Mouse (Mus musculus) cerebellum, adult 9-10 months (tissue): Measurements from ENCODE around the gene Gad2.
"Not testable (repeated sequence)": the region's sequence is repeated elsewhere in the genome, so short reads cannot be mapped to it uniquely, and the experiment has no call there.

Source experiments
- DNase-seq: peaks from one replicate; pipeline ENCODE4 v3.0.0; 2022

Gene Gad2

DNA sequence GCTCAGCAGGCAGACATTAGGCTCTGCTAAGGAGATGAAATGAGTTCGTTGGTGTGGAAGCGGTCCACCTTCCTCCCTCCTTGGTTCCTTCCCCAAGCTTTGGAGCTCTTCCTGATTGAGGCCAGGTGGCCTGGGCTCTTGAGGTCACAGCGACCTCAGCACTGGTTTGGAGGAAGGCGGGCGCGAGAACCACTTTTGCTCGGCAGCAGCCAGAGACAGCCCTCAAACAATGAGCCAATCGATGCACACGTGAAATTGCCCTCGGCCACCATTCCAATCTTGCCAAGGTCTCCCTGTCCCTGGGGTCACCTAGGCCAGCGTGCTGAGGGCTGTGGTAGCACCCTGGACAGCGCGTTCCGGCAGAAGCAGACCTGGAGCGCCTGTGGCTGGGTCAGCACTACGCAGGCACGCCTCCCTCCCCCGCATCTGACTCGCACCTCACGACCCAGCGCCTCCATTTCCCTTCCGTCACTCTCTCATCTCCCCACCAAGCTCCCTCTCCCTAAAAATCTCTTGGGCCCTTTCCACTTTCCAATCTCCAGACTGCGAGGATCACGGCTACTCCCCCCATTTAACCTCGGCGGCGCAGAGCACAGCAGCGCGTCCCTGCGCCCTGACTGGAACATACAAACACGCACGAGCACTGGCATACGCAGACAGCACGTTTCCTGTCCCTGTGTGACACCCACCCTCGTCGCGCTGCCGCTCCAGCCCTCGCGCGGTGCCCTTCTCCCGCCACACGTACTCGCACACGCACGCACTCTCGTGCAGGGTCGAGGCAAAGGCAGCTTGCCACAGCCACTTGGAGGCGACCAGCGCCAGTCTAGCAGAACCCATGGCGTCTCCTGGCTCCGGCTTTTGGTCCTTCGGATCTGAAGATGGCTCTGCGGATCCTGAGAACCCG lies at the start of gene Gad2:
Gad2 (plus strand) TSS at position 378 of the 904 bp plus-strand sequence.
- DNase-seq: no peak

DNA sequence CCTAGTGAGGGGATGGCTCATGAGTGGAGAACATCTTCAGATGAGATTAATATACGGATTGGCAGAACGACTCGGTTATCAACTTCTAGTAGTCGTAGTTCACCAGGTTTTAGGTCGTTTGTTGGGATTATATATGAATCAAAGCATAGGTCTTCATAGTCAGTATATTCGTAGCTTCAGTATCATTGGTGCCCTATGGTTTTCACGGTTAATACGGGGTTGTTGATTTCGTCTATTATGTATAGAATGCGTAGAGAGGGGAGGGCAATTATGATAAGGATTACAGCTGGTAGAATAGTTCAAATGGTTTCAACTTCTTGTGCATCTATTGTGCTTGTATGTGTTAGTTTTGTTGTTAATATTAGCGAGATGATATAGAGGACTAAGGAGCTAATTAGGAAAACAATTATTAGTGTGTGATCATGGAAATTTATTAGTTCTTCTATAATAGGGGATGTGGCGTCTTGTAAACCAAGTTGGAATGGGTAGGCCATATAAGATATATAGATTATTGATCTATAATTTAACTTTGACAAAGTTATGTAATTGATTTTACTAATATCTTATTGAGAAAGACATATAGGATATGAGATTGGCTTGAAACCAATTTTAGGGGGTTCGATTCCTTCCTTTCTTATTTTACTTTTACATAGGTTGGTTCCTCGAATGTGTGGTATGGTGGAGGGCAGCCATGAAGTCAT lies 34.4 kb upstream of the Gad2 start:
- DNase-seq: not testable (repeated sequence)

- DNase-seq: not testable (repeated sequence)
Observed at GRCm38 (mm10) chr2:22588170-22588541, 33.8 kb upstream of the Gad2 start.

DNA sequence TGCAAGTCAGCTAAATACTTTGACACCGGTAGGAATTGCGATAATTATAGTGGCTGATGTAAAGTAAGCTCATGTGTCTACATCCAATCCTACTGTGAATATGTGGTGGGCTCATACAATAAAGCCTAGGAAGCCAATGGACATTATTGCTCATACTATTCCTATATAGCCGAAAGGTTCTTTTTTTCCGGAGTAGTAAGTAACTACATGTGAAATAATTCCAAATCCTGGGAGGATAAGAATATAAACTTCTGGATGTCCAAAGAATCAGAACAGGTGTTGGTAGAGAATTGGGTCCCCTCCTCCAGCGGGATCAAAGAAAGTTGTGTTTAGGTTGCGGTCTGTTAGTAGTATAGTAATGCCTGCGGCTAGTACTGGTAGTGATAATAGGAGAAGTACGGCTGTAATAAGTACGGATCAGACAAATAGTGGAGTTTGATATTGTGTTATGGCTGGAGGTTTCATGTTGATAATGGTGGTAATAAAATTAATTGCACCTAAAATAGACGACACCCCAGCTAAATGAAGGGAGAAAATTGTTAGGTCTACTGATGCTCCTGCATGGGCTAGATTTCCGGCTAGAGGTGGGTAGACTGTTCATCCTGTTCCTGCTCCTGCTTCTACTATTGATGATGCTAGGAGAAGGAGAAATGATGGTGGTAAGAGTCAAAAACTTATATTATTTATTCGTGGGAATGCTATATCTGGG lies 33.2 kb upstream of the Gad2 start:
- DNase-seq: not testable (repeated sequence)

- DNase-seq: not testable (repeated sequence)
Observed at GRCm38 (mm10) chr2:22589382-22590205, 32.4 kb upstream of the Gad2 start.

DNA sequence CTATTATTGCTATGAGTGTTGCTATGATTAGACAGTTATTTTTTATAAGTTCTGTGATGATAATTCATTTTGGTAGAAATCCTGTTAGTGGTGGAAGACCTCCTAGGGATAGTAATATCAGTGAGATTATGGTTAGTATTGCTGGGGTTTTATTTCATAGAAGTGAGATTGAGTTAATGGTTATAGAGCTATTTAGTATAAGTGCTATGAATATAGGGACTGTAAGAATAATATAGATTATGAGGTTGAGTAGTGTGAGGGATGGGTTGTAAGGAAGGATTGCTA lies 31.9 kb upstream of the Gad2 start:
- no peak for DNase-seq

DNA sequence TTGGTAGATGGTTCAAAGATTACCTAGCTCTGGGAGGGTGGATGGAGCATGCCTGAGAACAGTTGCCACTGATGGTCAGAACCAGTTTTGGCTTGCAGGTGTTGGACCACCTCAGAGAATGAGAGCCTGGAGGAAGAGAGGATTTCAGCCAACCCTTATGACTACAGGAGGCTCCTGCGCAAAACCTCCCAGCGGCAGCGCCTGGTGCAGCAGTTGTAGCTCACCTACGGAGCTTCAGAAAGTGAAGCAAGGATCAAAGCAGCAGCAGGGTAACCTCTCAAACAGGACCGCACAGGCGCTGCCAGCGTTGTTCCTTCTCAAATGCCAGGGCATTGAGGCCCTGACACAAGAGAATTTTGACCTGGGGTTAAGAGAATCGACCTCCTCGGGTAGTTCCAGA lies 4.1 kb upstream of the Gad2 start:
- no peak for DNase-seq

DNA sequence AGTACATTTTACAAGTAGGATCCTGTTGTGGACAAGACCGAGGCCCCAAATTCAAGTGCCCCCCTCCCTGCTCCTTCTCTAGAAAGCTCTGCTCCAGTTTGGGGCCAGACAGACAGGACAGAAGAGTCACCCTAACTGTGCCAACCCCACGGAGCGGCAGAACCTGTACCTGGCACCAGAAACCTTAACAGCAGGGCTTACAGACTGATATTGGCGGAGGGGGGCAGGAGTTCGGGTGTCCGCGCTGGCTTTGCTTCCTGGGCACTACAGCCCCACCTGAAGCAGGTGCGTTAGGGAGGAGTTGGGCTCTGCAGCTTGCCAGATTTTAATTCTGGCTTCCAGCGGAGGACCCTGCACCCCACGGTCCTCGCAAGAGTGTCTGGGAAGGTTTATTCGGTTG lies 2.6 kb upstream of the Gad2 start:
- DNase-seq: no peak

GRCm38 (mm10) chr2:22620030-22620429 lies 2.0 kb upstream of the Gad2 start:
- DNase-seq: no peak

- no peak for DNase-seq
Observed at GRCm38 (mm10) chr2:22620534-22620933, 1.5 kb upstream of the Gad2 start.

DNA sequence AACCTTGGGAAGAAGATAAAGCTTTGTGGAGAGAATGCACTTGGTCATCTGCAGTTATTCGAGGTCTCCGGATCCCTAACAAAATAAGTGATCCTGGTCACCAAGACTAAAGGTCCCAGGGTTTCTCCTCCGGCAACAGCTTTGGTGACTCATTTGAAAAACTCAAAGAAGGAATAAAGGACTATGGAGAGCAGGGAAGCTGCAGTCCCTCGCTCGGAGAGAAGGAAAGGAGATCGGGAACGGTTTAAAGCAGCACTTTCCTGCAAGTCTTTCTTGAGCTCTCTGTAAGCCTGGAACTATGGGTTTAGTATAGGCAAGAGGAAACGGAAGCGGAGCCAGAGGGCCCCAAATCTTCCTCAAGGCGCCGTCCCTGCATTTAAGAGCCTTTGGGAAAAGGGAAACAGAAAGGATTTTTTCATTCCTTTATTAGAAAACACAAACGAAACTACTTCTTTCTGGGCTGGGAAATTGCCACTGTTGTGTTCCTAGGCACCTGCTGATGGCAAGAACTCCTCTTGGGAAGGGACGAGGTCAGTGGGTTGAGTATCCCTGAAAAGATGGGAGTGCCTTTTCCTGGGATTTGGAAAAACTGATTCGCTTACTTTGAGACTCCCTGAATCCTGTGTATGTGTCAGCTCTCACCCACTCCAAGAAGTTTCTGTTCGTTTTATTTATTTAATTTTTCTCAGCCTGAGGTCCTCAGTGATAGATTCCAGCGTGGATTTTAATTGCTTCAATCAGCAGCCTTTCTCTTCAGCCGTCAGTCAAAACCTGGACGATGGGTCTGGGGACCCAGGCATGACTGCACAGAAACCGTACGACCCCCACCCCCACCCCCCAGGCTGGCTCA lies 802 bp upstream of the Gad2 start:
- no peak for DNase-seq

DNA sequence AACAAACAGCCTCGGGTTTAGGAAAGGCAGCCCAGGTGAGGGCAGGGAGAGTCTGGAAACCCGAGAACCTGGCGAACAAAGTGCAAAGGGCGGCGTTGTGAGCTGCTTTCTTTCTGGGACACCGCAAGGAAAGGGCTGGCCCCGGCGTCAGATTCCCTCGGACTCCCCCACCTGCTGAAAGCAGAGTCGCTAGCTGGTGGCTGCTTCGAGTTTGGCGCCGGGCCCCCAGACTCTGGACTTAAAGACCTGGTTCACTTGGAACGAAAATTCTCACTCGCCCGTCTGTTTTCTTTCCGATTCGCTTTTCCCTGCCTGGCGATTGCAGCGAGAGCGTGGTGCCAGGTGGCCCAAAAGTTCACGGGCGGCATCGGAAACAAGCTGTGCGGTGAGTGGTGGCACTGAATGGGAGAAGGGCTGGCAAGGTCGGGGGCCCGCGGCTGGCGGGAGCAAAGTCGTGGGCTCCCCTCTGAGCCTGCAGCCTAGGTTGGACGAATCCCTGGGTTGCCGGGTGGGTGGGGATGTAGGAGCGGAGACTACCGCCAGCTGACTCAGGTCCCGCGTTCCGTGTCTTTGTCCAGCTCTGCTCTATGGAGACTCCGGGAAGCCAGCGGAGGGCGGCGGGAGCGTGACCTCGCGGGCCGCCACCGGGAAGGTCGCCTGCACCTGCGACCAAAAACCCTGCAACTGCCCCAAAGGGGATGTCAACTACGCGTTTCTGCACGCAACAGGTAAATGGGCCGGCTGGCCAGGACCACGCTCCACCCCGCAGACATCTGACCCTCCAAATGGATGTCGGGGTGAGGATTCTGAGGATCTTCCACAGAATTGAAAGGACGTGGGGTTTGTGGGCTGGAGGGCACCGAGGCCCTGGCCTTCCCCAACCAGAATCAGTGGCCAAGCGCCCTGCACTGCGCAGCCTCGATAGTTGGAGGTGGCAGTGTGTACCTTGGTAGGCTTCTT lies 1.4 kb downstream of the Gad2 start:
- no peak for DNase-seq

GRCm38 (mm10) chr2:22624188-22624975 lies 2.4 kb downstream of the Gad2 start:
- DNase-seq: no peak

DNA sequence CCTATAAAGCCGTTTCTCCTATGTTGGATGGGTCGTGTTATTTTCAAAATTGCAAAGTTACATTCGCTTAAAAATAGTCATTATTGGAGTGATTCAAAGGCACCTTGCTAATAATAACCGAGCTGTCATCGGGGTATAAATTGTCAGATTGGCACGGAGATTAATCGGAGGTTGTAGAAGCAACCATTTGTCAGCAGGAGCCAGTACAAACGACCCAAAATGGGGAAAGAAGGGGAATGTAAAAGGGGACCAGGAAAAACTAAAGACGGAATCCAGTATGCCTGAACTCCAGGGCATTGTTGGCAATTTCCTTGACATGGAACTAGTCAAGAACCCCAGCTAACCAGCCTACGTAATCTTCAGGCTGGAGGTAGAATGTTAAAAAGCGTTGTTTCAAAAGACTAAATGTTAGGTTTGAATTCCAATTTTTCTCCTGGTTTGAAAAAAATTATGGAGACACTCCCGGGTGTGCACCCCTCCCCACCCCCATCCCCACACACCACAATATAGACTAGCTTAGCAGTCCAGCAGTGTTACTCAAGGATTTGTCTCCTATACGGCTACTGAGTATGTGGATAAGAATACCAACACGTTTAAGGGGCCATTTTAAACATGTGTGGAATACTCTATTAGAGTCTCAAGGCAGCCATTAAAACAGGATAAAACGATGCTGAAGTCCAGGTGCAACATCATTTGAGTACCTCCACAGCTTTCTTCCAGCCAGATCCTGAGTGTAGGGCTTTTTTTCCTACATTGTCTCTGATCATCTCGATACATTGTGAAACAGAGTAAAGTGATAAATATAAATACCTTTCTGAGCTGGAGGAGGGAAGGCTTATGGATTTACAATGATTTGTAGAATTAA lies 3.3 kb downstream of the Gad2 start:
- no peak for DNase-seq

- DNase-seq: no peak
Observed at GRCm38 (mm10) chr2:22627147-22627666, 5.2 kb downstream of the Gad2 start.

GRCm38 (mm10) chr2:22627819-22628432 lies 5.9 kb downstream of the Gad2 start:
- no peak for DNase-seq

- DNase-seq: no peak
Observed at GRCm38 (mm10) chr2:22634766-22635165, 12.8 kb downstream of the Gad2 start.

- DNase-seq: no peak
Observed at GRCm38 (mm10) chr2:22646134-22646533, 24.1 kb downstream of the Gad2 start.
